Mouse (Mus musculus) spleen, adult 18-20 months (tissue): ENCODE measurements at regions not wholly inside any gene's neighbourhood (a gene's known extent, or its start where the extent isn't known, plus 50 kb on each side); places are given as distances from the start of the nearest gene placed in this dataset.

Source experiments
- DNase-seq, 2 experiments: peaks; one replicate each; pipeline ENCODE4 v3.0.0; 2022; ENCODE audit warnings: mixed read lengths in 2 of 2

GRCm38 (mm10) chr3:146337429-146337828 is 67.0 kb upstream of the Ssx2ip start:
- no peak for DNase-seq

GRCm38 (mm10) chr3:146337861-146338281 is 66.6 kb upstream of the Ssx2ip start:
- DNase-seq: no peak

DNA sequence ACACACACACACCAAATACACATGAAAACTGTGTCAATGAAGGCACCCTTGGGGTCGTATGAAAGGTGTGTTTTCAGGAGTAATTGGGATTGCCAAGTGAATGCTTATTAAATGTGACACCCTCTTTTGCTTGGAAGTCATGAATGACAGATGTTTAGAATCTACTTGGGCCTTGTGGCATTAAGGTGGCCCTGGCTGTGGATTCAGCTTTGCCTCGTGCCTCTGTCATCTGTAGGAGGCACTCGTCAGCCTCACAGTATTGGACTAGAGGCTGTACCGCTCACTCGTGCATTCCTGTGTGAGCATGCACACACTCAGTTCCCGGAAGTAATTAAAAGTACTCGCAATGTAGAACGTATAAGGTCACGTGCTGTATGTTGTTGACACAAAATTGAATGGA is 66.0 kb upstream of the Ssx2ip start:
- no peak for DNase-seq

GRCm38 (mm10) chr3:146340316-146341055 is 64.0 kb upstream of the Ssx2ip start:
- DNase-seq: no peak

DNA sequence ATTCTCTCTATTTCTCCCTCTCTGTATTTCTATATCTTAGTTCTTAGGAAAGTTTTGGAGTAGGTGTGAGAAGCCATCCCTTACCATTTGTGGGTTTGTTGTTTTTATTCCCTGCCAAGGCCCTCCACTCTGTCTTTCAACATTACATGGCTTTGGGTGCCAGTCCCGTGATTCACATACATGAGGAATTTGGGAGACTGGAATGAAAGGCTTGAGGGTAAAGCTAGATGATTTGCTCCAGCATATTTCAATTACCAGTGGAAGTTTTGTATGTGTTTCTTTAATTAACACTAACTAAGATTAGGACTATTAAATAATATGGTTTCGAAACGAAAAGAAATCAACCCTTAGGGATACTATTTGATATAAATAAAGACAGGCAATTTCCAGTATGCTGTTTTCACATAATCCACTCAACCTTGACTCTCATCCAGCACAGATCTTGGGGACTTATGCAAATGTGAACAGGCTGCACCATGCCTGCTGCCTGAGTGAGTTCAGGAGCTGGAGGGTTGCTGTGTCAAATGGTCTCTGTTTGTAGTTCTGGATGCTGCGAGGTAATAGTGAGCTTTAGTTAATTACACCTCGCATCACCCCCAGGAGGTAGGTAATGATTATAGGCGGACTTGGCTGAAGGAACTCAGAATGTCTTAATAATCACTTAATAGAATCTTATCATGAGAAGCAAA is 62.6 kb upstream of the Ssx2ip start:
- DNase-seq: no peak

DNA sequence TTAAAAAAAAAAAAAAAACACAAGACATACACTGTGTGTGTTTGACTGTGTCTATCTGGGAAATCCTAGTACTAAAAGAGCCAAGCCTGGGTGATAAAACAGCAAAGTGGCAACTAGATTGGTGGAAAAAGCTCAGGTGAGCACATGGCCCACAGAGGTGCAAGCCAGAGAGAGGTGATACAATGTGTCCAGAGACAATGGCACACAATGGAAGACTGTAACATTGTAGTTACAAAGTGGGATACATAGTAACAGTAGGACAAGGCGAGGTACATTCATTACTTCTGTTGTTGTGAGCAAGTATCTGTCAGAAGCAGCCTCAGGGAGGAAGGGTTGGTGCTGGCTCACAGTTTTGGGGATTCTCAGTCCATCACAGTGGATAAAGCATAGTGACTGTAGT is 61.7 kb upstream of the Ssx2ip start:
- DNase-seq: no peak

GRCm38 (mm10) chr3:146343649-146344401 is 60.6 kb upstream of the Ssx2ip start:
- peak in 1 of 2 experiments; percentile 45 for DNase-seq

- DNase-seq: no peak
Observed at GRCm38 (mm10) chr3:146344402-146345025, 59.9 kb upstream of the Ssx2ip start.

GRCm38 (mm10) chr3:146345308-146345780 is 59.1 kb upstream of the Ssx2ip start:
- peak in 1 of 2 experiments; percentile 31 for DNase-seq

DNA sequence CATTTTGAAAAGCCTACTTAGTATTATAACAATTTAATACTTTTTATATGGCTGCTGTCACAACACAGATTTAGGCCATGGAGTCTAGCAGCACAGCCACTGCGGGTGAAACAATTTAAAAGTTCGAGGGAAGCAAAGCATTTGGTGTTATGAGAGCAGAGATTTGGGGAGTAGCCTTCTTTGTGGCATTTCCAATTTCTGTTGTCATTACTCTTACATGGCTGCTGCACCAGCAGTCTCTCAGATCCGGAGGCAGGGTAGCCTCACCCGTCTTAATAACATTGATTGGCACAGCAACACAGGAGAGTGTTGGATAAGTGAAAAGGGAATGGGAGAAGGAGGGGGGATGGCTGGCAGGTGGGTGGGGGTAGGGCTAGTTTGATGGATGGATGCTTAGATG is 58.5 kb upstream of the Ssx2ip start:
- no peak for DNase-seq

DNA sequence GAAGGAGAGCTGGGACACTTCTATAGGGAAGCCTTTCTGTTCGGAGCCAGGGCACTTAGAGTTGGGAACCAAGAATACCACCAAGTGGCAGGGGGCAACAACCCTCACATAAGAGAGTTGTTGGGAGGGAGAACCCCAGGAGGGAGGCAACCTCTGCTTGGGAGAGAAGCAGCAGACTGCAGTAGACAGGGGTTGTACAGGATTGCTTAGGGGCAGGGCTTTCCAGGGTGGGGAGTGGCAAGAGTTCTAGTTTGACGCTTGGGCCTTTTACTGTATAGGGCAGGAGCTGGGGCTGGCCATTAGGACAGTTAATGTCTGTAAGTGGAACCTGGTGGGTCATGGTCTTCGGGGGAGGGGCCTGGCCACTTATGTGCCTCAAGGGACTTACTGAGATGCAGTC is 57.1 kb upstream of the Ssx2ip start:
- DNase-seq: no peak

DNA sequence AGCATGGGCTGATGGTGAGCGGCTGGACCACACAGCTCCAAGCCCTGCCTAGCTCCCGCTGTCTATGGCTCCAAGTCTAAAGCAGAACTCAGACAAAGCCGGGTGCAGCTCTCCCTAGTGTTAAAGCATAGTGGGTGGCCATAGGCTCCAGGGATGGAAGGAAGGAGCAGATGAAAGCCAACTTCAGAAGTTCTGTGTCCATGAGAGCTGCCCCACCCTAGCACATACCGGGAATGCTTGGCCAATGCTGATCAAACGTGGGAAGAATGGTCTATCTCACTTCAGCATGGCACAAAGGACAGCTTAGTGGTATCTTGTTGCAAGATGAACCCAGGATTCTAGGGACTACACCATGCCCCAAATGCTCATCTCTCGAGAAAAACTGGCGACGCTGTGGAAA is 55.5 kb upstream of the Ssx2ip start:
- DNase-seq: no peak

- no peak for DNase-seq
Observed at GRCm38 (mm10) chr3:146349393-146349792, 55.0 kb upstream of the Ssx2ip start.

GRCm38 (mm10) chr3:146350126-146350525 is 54.3 kb upstream of the Ssx2ip start:
- no peak for DNase-seq

- DNase-seq: no peak
Observed at GRCm38 (mm10) chr3:146351468-146351867, 53.0 kb upstream of the Ssx2ip start.

DNA sequence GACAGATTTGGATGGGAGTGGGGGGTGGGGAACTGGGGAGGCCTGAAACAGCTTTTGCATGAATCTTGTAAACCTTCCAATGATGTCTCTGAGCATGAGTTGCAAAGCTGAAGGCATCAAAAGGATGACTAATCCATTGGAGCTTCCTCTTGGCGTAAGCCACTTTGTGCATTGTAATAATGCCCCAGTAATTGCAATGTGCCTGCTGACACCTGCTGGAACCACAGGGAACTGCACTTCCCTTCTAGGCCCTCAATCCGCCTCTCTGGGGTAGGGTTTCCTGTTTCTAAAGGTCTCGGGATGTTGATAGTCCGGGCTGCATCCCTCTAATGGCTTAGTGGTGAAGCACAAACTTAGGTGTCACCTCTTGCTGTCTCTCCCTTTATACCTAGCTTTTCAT is 52.3 kb upstream of the Ssx2ip start:
- DNase-seq: peak in 1 of 2 experiments; percentile 56

DNA sequence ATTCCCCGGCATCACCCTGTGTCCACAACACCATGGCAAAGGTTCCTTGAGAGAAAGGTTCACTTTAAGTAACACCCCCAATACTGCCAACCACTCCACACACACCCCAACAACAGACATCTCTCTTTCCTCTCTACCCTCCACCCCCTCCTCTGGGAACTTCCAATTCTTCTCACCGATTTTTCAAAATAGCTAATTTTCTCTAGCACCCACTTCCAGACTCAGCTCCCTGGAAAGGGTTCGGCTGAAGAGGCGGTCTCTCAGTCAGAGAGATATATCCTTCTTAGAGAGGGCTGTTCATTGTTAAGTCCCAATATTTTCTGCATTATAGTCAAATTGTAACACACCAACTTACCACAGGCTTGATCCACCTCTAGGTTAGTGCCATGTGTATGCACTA is 50.5 kb upstream of the Ssx2ip start:
- DNase-seq: no peak
